Mouse (Mus musculus): Measurements from ENCODE around the gene Nek8. TPM values are rescaled to one million over a fixed set of nuclear protein-coding genes. Genes with fewer than 3 reads are reported as not detected.

The Nek8 gene
- polyA plus RNA-seq, 1 experiment from 2014 or later: 20.6 TPM

DNA sequence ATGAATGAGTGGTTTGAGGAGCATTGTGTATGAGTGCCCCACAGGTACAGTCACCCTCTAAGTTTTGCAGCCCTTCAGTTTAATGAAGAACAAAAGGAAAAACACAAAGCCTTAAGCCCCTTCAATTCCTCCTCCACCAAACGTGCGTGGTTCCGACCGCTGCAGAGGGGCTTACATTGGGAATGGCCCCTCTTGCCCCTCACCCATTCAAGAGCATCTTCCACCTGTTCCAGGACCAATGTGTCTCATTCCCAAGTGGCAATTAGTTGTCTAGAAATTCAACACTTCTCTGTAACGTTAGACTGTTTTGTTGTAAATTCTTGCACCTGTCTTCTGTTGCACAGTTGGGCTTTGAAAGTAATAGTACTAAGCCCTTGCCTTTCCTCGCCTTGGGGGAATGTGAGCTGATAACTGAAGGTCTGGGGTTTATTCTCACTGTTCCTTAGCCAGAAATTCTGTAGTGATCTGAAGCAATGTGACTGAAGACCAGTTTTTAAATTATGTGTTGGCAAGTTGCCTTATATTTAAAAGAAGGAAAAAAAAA lies 20.2 kb downstream of the Nek8 start:
- no peak for ATAC-seq (ENCODE audit: low read depth)
- Histone ChIP-seq H3K4me3 (ENCODE audit: low read length) (no peak overlapping the region), H3K9me3 (ENCODE audit: control insufficient read depth, low read length) (no peaks in the 10 kb centered on the region), H3K36me3 (ENCODE audit: control insufficient read depth, insufficient read depth, low read length) (peaks cover 38% of the 10 kb centered on the region), H3K4me1 (replicated peaks; ENCODE audit: control insufficient read depth, insufficient read depth, low read length) (peaks cover 39% of the 10 kb centered on the region), H3K27me3 (ENCODE audit: control insufficient read depth, insufficient read depth, low read depth, low read length) (no peaks in the 10 kb centered on the region), H3K4me2 (ENCODE audit: low read depth, low read length) (no peak overlapping the region), H3K9ac (ENCODE audit: low read length) (no peak overlapping the region), H3K27ac (ENCODE audit: low read length) (no peak overlapping the region)
- WGBS: 73% methylated on average over 6 of the region's 6 CpGs

DNA sequence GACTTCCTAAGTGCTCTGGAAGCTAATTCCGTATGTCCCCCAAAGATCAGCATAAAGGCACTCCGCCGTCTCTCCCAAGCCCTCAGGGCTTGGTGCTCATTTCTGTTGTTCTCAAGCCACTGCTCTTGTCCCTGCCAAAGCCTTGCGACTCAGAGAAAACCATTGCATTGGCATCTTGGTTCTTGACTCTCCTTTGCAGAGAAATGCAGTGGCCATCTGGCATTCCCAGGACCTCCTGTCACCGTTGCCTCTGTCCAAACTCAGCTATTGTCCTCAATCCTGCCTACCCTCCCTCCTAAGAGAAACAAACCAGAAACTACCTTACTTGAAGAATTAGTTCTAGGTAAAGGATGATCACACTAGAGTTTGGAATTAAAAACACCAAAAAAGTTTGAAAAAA lies 20.8 kb downstream of the Nek8 start:
- Histone ChIP-seq H3K4me1 (replicated peaks; ENCODE audit: control insufficient read depth, insufficient read depth, low read length) (peaks cover 38% of the 10 kb centered on the region), H3K4me2 (ENCODE audit: low read depth, low read length) (no peak overlapping the region), H3K9ac (ENCODE audit: low read length) (no peak overlapping the region), H3K27ac (ENCODE audit: low read length) (no peak overlapping the region), H3K4me3 (ENCODE audit: low read length) (no peak overlapping the region), H3K36me3 (ENCODE audit: control insufficient read depth, insufficient read depth, low read length) (peaks cover 35% of the 10 kb centered on the region), H3K27me3 (ENCODE audit: control insufficient read depth, insufficient read depth, low read depth, low read length) (no peaks in the 10 kb centered on the region), H3K9me3 (ENCODE audit: control insufficient read depth, low read length) (no peaks in the 10 kb centered on the region)
- WGBS: 74% methylated on average over 5 of the region's 5 CpGs
- ATAC-seq (ENCODE audit: low read depth): no peak

DNA sequence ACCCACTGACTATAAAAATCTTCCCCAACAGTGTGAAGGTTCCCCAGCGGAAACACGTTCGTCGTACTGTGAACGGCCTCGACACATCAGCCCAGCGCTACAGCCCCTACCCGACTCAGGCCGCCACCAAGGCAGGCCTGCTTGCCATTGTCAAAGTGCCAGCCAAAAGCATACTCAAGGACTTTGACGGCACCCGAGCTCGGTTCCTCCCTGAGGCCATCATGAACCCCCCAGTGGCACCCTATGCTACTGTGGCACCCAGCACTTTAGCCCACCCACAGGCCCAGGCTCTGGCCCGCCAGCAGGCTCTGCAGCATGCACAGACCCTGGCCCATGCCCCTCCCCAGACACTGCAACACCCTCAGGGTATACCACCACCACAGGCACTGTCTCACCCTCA lies 22.7 kb downstream of the Nek8 start:
- Histone ChIP-seq H3K36me3 (ENCODE audit: control insufficient read depth, insufficient read depth, low read length) (peaks cover 31% of the 10 kb centered on the region), H3K4me1 (replicated peaks; ENCODE audit: control insufficient read depth, insufficient read depth, low read length) (peaks cover 28% of the 10 kb centered on the region), H3K27ac (ENCODE audit: low read length) (peak overlapping the region; percentile 95), H3K9ac (ENCODE audit: low read length) (0 out of 2 replicates have a peak overlapping the region, but pooled peaks have one; percentile 9), H3K4me2 (ENCODE audit: low read depth, low read length) (no peak overlapping the region), H3K27me3 (ENCODE audit: control insufficient read depth, insufficient read depth, low read depth, low read length) (no peaks in the 10 kb centered on the region), H3K9me3 (ENCODE audit: control insufficient read depth, low read length) (no peaks in the 10 kb centered on the region), H3K4me3 (ENCODE audit: low read length) (no peak overlapping the region)
- ATAC-seq (ENCODE audit: low read depth): no peak
- 71% methylated on average over 13 of the region's 13 CpGs for WGBS

DNA sequence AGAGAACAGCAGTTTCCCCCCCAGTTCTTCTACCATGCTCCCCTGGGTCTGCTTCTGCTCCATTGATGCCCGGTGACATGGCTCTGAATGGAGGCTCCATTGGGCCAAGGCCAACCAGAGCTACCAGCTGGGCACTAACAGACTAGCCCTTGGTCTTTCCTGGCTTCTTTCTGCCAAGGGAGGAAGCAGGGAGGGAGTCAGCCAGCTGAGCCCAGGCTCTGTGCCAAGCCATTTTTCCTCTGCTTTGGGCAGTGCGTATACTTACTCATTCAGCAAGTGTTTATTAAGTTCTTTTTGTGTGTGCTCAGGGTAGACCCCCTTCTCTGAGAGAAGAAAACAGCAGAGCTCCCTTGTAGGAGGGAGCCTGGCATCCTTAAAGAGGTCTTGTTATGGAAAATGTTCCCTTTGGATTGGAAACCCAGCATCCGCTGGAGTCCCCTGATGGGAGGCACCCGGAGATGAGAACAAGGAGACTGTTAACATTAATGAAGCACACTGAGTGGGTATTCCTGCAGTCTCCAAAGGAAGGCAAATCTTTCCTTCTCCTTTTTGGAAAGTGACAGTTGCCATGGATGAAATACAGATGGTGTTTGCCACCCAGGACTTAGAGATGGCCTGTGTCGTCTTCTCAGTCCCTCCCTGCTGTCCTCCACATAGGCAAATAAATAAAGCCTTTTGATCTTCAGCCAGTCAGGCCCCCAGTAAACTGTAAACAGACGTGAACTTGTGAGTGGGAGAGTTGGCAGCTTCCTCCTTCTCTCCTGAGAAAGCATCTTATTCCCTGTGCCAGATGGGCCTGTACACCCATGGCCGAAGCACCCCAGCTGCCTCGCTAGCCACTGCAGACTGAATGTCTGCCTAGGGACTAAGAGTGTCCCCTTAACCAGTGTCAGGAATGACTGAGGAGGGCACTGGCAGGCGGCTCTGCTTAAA lies 23.9 kb downstream of the Nek8 start:
- H3K4me1 ChIP-seq (replicated peaks; ENCODE audit: control insufficient read depth, insufficient read depth, low read length): peaks cover 28% of the 10 kb centered on the region
- H3K27me3 ChIP-seq (ENCODE audit: control insufficient read depth, insufficient read depth, low read depth, low read length): no peaks in the 10 kb centered on the region
- peak overlapping the region; percentile 32 for H3K9ac ChIP-seq (ENCODE audit: low read length)
- H3K27ac ChIP-seq (ENCODE audit: low read length): peak overlapping the region; percentile 95
- 41% methylated on average over 9 of the region's 9 CpGs for WGBS
- H3K4me2 ChIP-seq (ENCODE audit: low read depth, low read length): no peak overlapping the region
- H3K9me3 ChIP-seq (ENCODE audit: control insufficient read depth, low read length): no peaks in the 10 kb centered on the region
- no peak overlapping the region for H3K4me3 ChIP-seq (ENCODE audit: low read length)
- ATAC-seq (ENCODE audit: low read depth): peak; percentile 86
- H3K36me3 ChIP-seq (ENCODE audit: control insufficient read depth, insufficient read depth, low read length): peaks cover 22% of the 10 kb centered on the region

DNA sequence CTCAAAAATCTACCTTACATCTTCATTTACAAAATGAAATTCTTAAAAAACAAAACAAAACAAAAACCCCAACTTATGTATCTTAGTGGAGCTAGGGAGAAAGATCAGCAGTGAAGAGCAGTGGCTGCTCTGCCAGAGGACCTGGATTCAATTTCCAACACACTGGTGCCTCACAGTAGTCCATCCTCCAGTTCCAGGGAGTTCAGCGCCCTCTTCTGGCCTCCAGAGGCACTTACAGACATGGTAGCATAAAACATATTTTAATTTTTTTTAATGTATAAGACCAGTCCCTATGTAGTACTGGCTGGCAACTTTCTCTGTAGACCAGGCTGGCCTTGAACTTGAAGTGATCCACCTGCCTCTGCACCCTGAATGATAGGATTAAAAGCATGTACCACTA lies 25.3 kb downstream of the Nek8 start:
- 38% methylated on average over 1 of the region's 1 CpGs for WGBS

DNA sequence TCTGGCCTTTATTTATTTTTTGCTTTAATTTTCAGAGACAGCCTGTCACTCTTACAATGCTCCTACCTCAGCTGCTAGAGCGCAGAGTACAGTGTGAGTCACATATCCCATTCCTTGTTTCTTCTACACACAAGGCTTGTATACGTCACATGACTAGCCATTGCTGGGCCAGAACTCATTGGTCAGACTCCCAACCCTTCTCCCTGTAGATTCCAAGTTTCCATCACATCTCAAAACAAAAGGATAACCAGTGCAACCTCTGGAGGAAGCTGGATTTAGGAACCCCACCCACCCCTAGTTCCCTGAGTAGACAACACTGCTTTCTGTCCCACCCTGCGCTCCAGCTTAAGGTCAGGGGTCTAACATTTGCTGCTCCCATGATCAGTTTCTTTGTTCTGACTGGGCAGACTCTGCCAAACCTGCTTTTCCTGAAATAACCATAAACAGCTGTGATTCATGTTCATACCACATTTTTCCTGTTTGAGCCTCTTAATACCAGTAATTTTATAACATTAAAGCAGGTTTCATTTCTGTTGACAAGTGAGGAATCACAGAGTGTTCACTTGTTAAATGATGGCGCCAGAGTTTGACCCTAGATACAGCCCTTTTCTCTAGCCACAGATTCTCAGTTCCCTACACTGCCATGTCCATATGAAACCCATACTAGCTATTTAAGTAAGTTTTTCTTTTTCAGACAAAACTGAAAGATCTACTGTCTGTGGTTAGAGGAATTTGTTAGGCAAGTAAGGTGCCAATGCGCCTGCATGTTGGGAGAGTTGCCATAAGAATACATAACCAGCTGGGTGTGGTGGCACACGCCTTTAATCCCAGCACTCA lies 29.6 kb downstream of the Nek8 start:
- H3K4me3 ChIP-seq (ENCODE audit: low read length): no peak overlapping the region
- WGBS: 88% methylated on average over 6 of the region's 6 CpGs
- no peaks in the 10 kb centered on the region for H3K9me3 ChIP-seq (ENCODE audit: control insufficient read depth, low read length)
- H3K27ac ChIP-seq (ENCODE audit: low read length): no peak overlapping the region
- ATAC-seq (ENCODE audit: low read depth): no peak
- no peaks in the 10 kb centered on the region for H3K27me3 ChIP-seq (ENCODE audit: control insufficient read depth, insufficient read depth, low read depth, low read length)
- H3K36me3 ChIP-seq (ENCODE audit: control insufficient read depth, insufficient read depth, low read length): peaks cover 26% of the 10 kb centered on the region
- no peak overlapping the region for H3K9ac ChIP-seq (ENCODE audit: low read length)
- no peak overlapping the region for H3K4me2 ChIP-seq (ENCODE audit: low read depth, low read length)
- H3K4me1 ChIP-seq (replicated peaks; ENCODE audit: control insufficient read depth, insufficient read depth, low read length): peaks cover 2% of the 10 kb centered on the region

More for the DNA sequence above, 25.3 kb downstream of the Nek8 start:
- Histone ChIP-seq H3K9ac (ENCODE audit: low read length) (no peak overlapping the region), H3K27me3 (ENCODE audit: control insufficient read depth, insufficient read depth, low read depth, low read length) (no peaks in the 10 kb centered on the region), H3K9me3 (ENCODE audit: control insufficient read depth, low read length) (no peaks in the 10 kb centered on the region), H3K4me2 (ENCODE audit: low read depth, low read length) (no peak overlapping the region), H3K36me3 (ENCODE audit: control insufficient read depth, insufficient read depth, low read length) (peaks cover 18% of the 10 kb centered on the region), H3K4me1 (replicated peaks; ENCODE audit: control insufficient read depth, insufficient read depth, low read length) (peaks cover 28% of the 10 kb centered on the region), H3K4me3 (ENCODE audit: low read length) (no peak overlapping the region), H3K27ac (ENCODE audit: low read length) (no peak overlapping the region)
- ATAC-seq (ENCODE audit: low read depth): no peak

DNA sequence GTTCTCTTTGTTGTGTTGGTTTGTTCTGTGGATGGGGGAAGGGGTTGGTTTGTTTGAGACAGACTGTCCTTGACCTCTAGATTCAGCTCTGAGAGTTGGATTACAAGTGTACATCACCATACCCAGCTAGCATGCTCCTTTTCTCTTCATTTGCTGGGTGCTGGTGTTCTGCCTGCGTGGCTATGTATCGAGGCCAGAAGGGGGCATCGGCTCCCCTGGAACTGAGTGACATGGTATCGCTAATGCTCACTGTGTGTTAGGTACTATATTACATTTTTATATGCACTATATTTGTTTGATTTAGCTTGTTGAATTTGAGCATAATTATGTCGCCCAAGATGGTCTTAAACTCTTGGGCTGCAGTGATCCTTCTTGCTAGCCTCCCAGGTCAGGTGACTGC lies 30.3 kb downstream of the Nek8 start:
- 83% methylated on average over 5 of the region's 5 CpGs for WGBS
- Histone ChIP-seq H3K4me3 (ENCODE audit: low read length) (no peak overlapping the region), H3K9me3 (ENCODE audit: control insufficient read depth, low read length) (no peaks in the 10 kb centered on the region), H3K4me2 (ENCODE audit: low read depth, low read length) (no peak overlapping the region), H3K27ac (ENCODE audit: low read length) (no peak overlapping the region), H3K4me1 (replicated peaks; ENCODE audit: control insufficient read depth, insufficient read depth, low read length) (no peaks in the 10 kb centered on the region), H3K9ac (ENCODE audit: low read length) (no peak overlapping the region), H3K36me3 (ENCODE audit: control insufficient read depth, insufficient read depth, low read length) (peaks cover 24% of the 10 kb centered on the region), H3K27me3 (ENCODE audit: control insufficient read depth, insufficient read depth, low read depth, low read length) (no peaks in the 10 kb centered on the region)
- ATAC-seq (ENCODE audit: low read depth): no peak

DNA sequence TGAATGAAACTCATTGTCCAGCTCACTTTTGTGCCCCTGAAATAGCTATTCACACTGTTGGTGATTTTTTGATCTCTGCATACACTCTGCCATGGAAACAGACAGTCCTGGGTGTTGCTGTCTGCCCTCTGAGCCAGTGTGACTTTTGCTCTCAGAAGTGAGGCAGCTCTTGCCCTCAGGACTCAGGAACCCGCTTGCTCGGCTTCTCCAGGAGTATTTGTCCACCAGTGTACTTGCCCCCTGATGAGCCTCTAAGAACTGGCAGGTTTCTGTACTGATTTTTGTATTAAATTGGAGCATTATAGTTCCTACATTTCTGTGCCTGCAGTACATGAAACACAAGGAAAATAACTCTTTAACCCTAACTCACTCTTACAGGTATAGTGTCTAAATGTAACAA lies 33.0 kb downstream of the Nek8 start:
- Histone ChIP-seq H3K4me1 (replicated peaks; ENCODE audit: control insufficient read depth, insufficient read depth, low read length) (no peaks in the 10 kb centered on the region), H3K27ac (ENCODE audit: low read length) (no peak overlapping the region), H3K27me3 (ENCODE audit: control insufficient read depth, insufficient read depth, low read depth, low read length) (no peaks in the 10 kb centered on the region), H3K36me3 (ENCODE audit: control insufficient read depth, insufficient read depth, low read length) (peaks cover 12% of the 10 kb centered on the region; the same call in 1 of the 2 replicates), H3K4me2 (ENCODE audit: low read depth, low read length) (no peak overlapping the region), H3K9ac (ENCODE audit: low read length) (no peak overlapping the region), H3K9me3 (ENCODE audit: control insufficient read depth, low read length) (no peaks in the 10 kb centered on the region), H3K4me3 (ENCODE audit: low read length) (no peak overlapping the region)
- WGBS: 81% methylated on average over 2 of the region's 2 CpGs
- no peak for ATAC-seq (ENCODE audit: low read depth)

DNA sequence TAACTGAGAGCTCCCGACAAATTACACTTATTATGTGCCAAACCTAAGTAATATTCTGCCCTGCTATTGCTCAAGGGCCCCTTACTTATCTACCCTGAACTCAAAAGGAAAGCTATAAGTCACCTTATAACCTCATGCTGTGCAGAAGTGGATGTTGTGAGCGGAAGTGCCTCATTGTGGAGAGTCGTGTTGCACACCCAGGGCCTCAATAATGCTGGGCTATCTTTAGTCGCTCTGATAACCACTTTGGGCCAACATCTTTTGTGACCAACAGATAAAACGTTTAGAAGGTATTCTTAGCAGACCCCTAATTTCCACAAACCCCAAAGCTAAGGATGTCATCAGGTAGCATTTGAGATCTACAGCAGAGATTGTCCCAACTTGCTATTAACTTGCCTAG lies 35.8 kb downstream of the Nek8 start:
- Histone ChIP-seq H3K4me3 (ENCODE audit: low read length) (no peak overlapping the region), H3K27me3 (ENCODE audit: control insufficient read depth, insufficient read depth, low read depth, low read length) (no peaks in the 10 kb centered on the region), H3K4me1 (replicated peaks; ENCODE audit: control insufficient read depth, insufficient read depth, low read length) (no peaks in the 10 kb centered on the region), H3K9me3 (ENCODE audit: control insufficient read depth, low read length) (no peaks in the 10 kb centered on the region), H3K9ac (ENCODE audit: low read length) (no peak overlapping the region), H3K4me2 (ENCODE audit: low read depth, low read length) (no peak overlapping the region), H3K36me3 (ENCODE audit: control insufficient read depth, insufficient read depth, low read length) (peaks cover 11% of the 10 kb centered on the region; the same call in 1 of the 2 replicates), H3K27ac (ENCODE audit: low read length) (no peak overlapping the region)
- 68% methylated on average over 5 of the region's 5 CpGs for WGBS
- ATAC-seq (ENCODE audit: low read depth): no peak
